Mouse (Mus musculus): Measurements from ENCODE around the gene Efcab11. TPM values are rescaled to one million over a fixed set of nuclear protein-coding genes. Genes with fewer than 3 reads are reported as not detected.

The Efcab11 gene
- total and polyA plus RNA-seq, 2 experiments from 2014 or later = 4.3 to 4.7 TPM

GRCm38 (mm10) chr12:99883000-99883712 is 1.1 kb downstream of the Efcab11 start:
- under 1% methylated on average over 34 of the region's 38 CpGs for WGBS
- peak overlapping the region; percentile 78; the same call in 1 of the 2 replicates for H3K27ac ChIP-seq
- ATAC-seq (peak; percentile 95), DNase-seq (ENCODE audit: low spot score) (peak; percentile 98)
- H3K9ac ChIP-seq (replicated peaks; ENCODE audit: low read length) = peak overlapping the region; percentile 81
- H3K9me3 ChIP-seq (ENCODE audit: low read length) = no peaks in the 10 kb centered on the region
- H3K36me3 ChIP-seq (ENCODE audit: insufficient read depth, low read length) = no peaks in the 10 kb centered on the region
- H3K4me1 ChIP-seq (ENCODE audit: insufficient read depth, low read length) = peaks cover 7% of the 10 kb centered on the region; the same call in 1 of the 2 replicates
- H3K4me2 ChIP-seq (ENCODE audit: low read depth, low read length) = peak overlapping the region; percentile 93
- H3K4me3 ChIP-seq (ENCODE audit: low read length) = peak overlapping the region; percentile 81
- no peaks in the 10 kb centered on the region for H3K27me3 ChIP-seq (ENCODE audit: insufficient read depth, low read length)
- no peak for TF ChIP-seq CTCF (IDR thresholded peaks at IDR 0.05; ENCODE audit: low read depth)

- WGBS = 66% methylated on average over 6 of the region's 6 CpGs
- Histone ChIP-seq H3K4me3 (ENCODE audit: low read length) (no peak overlapping the region), H3K27ac (no peak overlapping the region), H3K9me3 (ENCODE audit: low read length) (no peaks in the 10 kb centered on the region), H3K4me1 (ENCODE audit: insufficient read depth, low read length) (no peaks in the 10 kb centered on the region), H3K4me2 (ENCODE audit: low read depth, low read length) (no peak overlapping the region), H3K9ac (replicated peaks; ENCODE audit: low read length) (no peak overlapping the region), H3K36me3 (ENCODE audit: insufficient read depth, low read length) (no peaks in the 10 kb centered on the region), H3K27me3 (ENCODE audit: insufficient read depth, low read length) (no peaks in the 10 kb centered on the region)
- TF ChIP-seq CTCF (IDR thresholded peaks at IDR 0.05; ENCODE audit: low read depth) = no peak
- DNase-seq (ENCODE audit: low spot score) (no peak), ATAC-seq (no peak)
Measured at GRCm38 (mm10) chr12:99874609-99875008, 9.6 kb downstream of the Efcab11 start.

- no peak overlapping the region for H3K4me2 ChIP-seq (ENCODE audit: low read depth, low read length)
- H3K36me3 ChIP-seq (ENCODE audit: insufficient read depth, low read length) = no peaks in the 10 kb centered on the region
- no peaks in the 10 kb centered on the region for H3K27me3 ChIP-seq (ENCODE audit: insufficient read depth, low read length)
- no peaks in the 10 kb centered on the region for H3K9me3 ChIP-seq (ENCODE audit: low read length)
- no peak for TF ChIP-seq CTCF (IDR thresholded peaks at IDR 0.05; ENCODE audit: low read depth)
- H3K4me3 ChIP-seq (ENCODE audit: low read length) = no peak overlapping the region
- WGBS = 48% methylated on average over 3 of the region's 3 CpGs
- no peaks in the 10 kb centered on the region for H3K4me1 ChIP-seq (ENCODE audit: insufficient read depth, low read length)
- DNase-seq (ENCODE audit: low spot score) = no peak
- no peak overlapping the region for H3K27ac ChIP-seq
- ATAC-seq = no peak
- H3K9ac ChIP-seq (replicated peaks; ENCODE audit: low read length) = no peak overlapping the region
Measured at GRCm38 (mm10) chr12:99873443-99873842, 10.8 kb downstream of the Efcab11 start.

GRCm38 (mm10) chr12:99868821-99869220 is 15.4 kb downstream of the Efcab11 start:
- WGBS = 98% methylated on average over 1 of the region's 1 CpGs
- no peaks in the 10 kb centered on the region for H3K4me1 ChIP-seq (ENCODE audit: insufficient read depth, low read length)
- H3K9ac ChIP-seq (replicated peaks; ENCODE audit: low read length) = no peak overlapping the region
- no peak for DNase-seq (ENCODE audit: low spot score)
- no peaks in the 10 kb centered on the region for H3K36me3 ChIP-seq (ENCODE audit: insufficient read depth, low read length)
- H3K9me3 ChIP-seq (ENCODE audit: low read length) = no peaks in the 10 kb centered on the region
- no peak overlapping the region for H3K27ac ChIP-seq
- no peak overlapping the region for H3K4me2 ChIP-seq (ENCODE audit: low read depth, low read length)
- ATAC-seq = no peak
- no peak for TF ChIP-seq CTCF (IDR thresholded peaks at IDR 0.05; ENCODE audit: low read depth)
- no peak overlapping the region for H3K4me3 ChIP-seq (ENCODE audit: low read length)
- no peaks in the 10 kb centered on the region for H3K27me3 ChIP-seq (ENCODE audit: insufficient read depth, low read length)

GRCm38 (mm10) chr12:99864613-99865012 is 19.6 kb downstream of the Efcab11 start:
- no peaks in the 10 kb centered on the region for H3K27me3 ChIP-seq (ENCODE audit: insufficient read depth, low read length)
- H3K36me3 ChIP-seq (ENCODE audit: insufficient read depth, low read length) = no peaks in the 10 kb centered on the region
- no peaks in the 10 kb centered on the region for H3K4me1 ChIP-seq (ENCODE audit: insufficient read depth, low read length)
- TF ChIP-seq CTCF (IDR thresholded peaks at IDR 0.05; ENCODE audit: low read depth) = no peak
- no peak for ATAC-seq
- no peak overlapping the region for H3K4me3 ChIP-seq (ENCODE audit: low read length)
- no peak overlapping the region for H3K9ac ChIP-seq (replicated peaks; ENCODE audit: low read length)
- no peak for DNase-seq (ENCODE audit: low spot score)
- no peak overlapping the region for H3K27ac ChIP-seq
- H3K4me2 ChIP-seq (ENCODE audit: low read depth, low read length) = no peak overlapping the region
- no peaks in the 10 kb centered on the region for H3K9me3 ChIP-seq (ENCODE audit: low read length)

- Histone ChIP-seq H3K9me3 (ENCODE audit: low read length) (no peaks in the 10 kb centered on the region), H3K36me3 (ENCODE audit: insufficient read depth, low read length) (no peaks in the 10 kb centered on the region), H3K4me3 (ENCODE audit: low read length) (no peak overlapping the region), H3K27ac (no peak overlapping the region), H3K4me2 (ENCODE audit: low read depth, low read length) (no peak overlapping the region), H3K9ac (replicated peaks; ENCODE audit: low read length) (no peak overlapping the region), H3K4me1 (ENCODE audit: insufficient read depth, low read length) (no peaks in the 10 kb centered on the region), H3K27me3 (ENCODE audit: insufficient read depth, low read length) (no peaks in the 10 kb centered on the region)
- ATAC-seq (no peak), DNase-seq (ENCODE audit: low spot score) (peak; percentile 77)
- TF ChIP-seq CTCF (IDR thresholded peaks at IDR 0.05; ENCODE audit: low read depth) = peak; percentile 66
- 68% methylated on average over 4 of the region's 4 CpGs for WGBS
Measured at GRCm38 (mm10) chr12:99860981-99861380, 23.3 kb downstream of the Efcab11 start.

- Histone ChIP-seq H3K9me3 (ENCODE audit: low read length) (no peaks in the 10 kb centered on the region), H3K4me2 (ENCODE audit: low read depth, low read length) (no peak overlapping the region), H3K36me3 (ENCODE audit: insufficient read depth, low read length) (no peaks in the 10 kb centered on the region), H3K27ac (no peak overlapping the region), H3K9ac (replicated peaks; ENCODE audit: low read length) (no peak overlapping the region), H3K27me3 (ENCODE audit: insufficient read depth, low read length) (no peaks in the 10 kb centered on the region), H3K4me3 (ENCODE audit: low read length) (no peak overlapping the region), H3K4me1 (ENCODE audit: insufficient read depth, low read length) (no peaks in the 10 kb centered on the region)
- DNase-seq (ENCODE audit: low spot score) = no peak
- TF ChIP-seq CTCF (IDR thresholded peaks at IDR 0.05; ENCODE audit: low read depth) = no peak
- WGBS = 54% methylated on average over 3 of the region's 3 CpGs
- no peak for ATAC-seq
Measured at GRCm38 (mm10) chr12:99859391-99860100, 24.7 kb downstream of the Efcab11 start.
